Mouse (Mus musculus) forebrain, postnatal 0 days (tissue): Measurements from ENCODE around the gene Crybg3. TPM values are rescaled to one million over a fixed set of nuclear protein-coding genes. Genes with fewer than 3 reads are reported as not detected.
A peak's percentile ranks its signal among the peaks of the same experiment; 100 is the strongest.

Experiments
- ATAC-seq: fragments of 200-750 bp; cut with Nextera tagmentation; 2 replicates; pipeline ENCODE4 v1.8.0; 2017; ENCODE audit warnings: mild to moderate bottlenecking, moderate library complexity
- DNase-seq: peaks from one replicate; pipeline ENCODE4 v3.0.0-alpha.2; 2015
- H3K27ac ChIP-seq: fragments of 300-500 bp; sonication (generic); 2 replicates; pipeline ENCODE4 v1.5.1; 2014; ENCODE audit warnings: low read depth, mild to moderate bottlenecking, antibody characterized with exemption, low read length, moderate library complexity, mixed read lengths
- H3K27me3 ChIP-seq: fragments of 300-500 bp; sonication (generic); 2 replicates; pipeline ENCODE4 v1.6.1; 2014; ENCODE audit warnings: mild to moderate bottlenecking, low read length, mixed read lengths; ENCODE audit not compliant: insufficient read depth
- H3K36me3 ChIP-seq: fragments of 300-500 bp; sonication (generic); 2 replicates; pipeline ENCODE4 v1.6.1; 2014; ENCODE audit warnings: mild to moderate bottlenecking, moderate library complexity; ENCODE audit not compliant: insufficient read depth
- H3K4me1 ChIP-seq: fragments of 300-500 bp; sonication (generic); 2 replicates; pipeline ENCODE4 v1.6.1; 2014; ENCODE audit warnings: antibody characterized with exemption; ENCODE audit not compliant: insufficient read depth
- H3K4me2 ChIP-seq: fragments of 300-500 bp; sonication (generic); 2 replicates; pipeline ENCODE4 v1.6.1; 2014; ENCODE audit warnings: low read depth, mild to moderate bottlenecking, moderate library complexity
- H3K4me3 ChIP-seq: fragments of 300-500 bp; sonication (generic); 2 replicates; pipeline ENCODE4 v1.5.1; 2014; ENCODE audit warnings: low read depth, low read length, mixed read lengths
- H3K9ac ChIP-seq: fragments of 300-500 bp; sonication (generic); 2 replicates; pipeline ENCODE4 v1.6.1; 2014; ENCODE audit warnings: mild to moderate bottlenecking
- H3K9me3 ChIP-seq: fragments of 300-500 bp; sonication (generic); 2 replicates; pipeline ENCODE4 v1.6.1; 2016; ENCODE audit warnings: low read length
- CTCF ChIP-seq: sonication (generic); IDR thresholded peaks from 2 replicates; pipeline ENCODE4 v1.5.1; 2016; ENCODE audit warnings: antibody characterized with exemption, control low read depth, low read depth
- WGBS: fragments of 180-500 bp; shearing (Covaris S2); extraction: QIAGEN DNeasy Blood & Tissue Kit; methylation state at CpG from one replicate; pipeline ENCODE4 v1.1.7; 2014; 5-methylcytosine and 5-hydroxymethylcytosine counted together
- polyA plus RNA-seq: library from polyadenylated mRNA; unstranded; fragments of >200 nt; fragmentation: Nextera tagmentation; extraction: Ambion mirVana; gene quantifications from 2 replicates; pipeline ENCODE4 v1.2.1, GENCODE M21; 2015
- total RNA-seq: library from RNA; depleted of rRNA; stranded (reverse); fragments of >200 nt; gene quantifications from 2 replicates; pipeline ENCODE4 v1.2.3, GENCODE M21; 2014

Crybg3 gene
- total and polyA plus RNA-seq, 2 experiments from 2014 or later: 0.92 to 4.7 TPM

GRCm38 (mm10) chr16:59517447-59518219 lies 83.1 kb downstream of the Crybg3 start:
- Histone ChIP-seq H3K27me3 (no peaks in the 10 kb centered on the region), H3K9me3 (no peaks in the 10 kb centered on the region), H3K4me2 (no peak overlapping the region), H3K36me3 (no peaks in the 10 kb centered on the region), H3K9ac (no peak overlapping the region), H3K4me3 (no peak overlapping the region), H3K27ac (no peak overlapping the region), H3K4me1 (no peaks in the 10 kb centered on the region)
- TF ChIP-seq CTCF: no peak
- DNase-seq (no peak), ATAC-seq (peak; percentile 24; the same call in 1 of the 2 replicates)
- WGBS: 83% methylated on average over 15 of the region's 15 CpGs

DNA sequence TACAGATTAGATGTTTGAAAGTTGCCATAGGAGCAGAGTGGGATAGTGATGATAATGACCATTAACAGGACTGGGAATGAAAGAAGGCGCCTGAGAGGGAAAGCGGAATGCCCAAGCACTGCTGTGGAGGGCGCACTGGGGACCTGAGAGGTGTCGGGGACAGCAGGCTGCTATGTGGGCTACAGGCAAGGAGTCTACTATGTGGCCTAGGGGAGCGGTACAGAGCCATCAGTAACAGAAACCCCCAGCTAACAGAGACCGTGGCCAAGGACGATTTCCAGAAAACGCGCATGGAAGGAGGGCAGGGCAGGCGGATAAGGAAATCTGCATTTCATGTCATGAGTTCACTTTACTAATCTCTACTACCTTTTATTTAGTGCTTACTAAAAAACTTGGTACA lies 83.8 kb downstream of the Crybg3 start:
- ATAC-seq (no peak), DNase-seq (no peak)
- Histone ChIP-seq H3K27me3 (no peaks in the 10 kb centered on the region), H3K9me3 (no peaks in the 10 kb centered on the region), H3K27ac (no peak overlapping the region), H3K9ac (no peak overlapping the region), H3K36me3 (no peaks in the 10 kb centered on the region), H3K4me2 (no peak overlapping the region), H3K4me3 (no peak overlapping the region), H3K4me1 (no peaks in the 10 kb centered on the region)
- 95% methylated on average over 10 of the region's 10 CpGs for WGBS
- no peak for TF ChIP-seq CTCF

DNA sequence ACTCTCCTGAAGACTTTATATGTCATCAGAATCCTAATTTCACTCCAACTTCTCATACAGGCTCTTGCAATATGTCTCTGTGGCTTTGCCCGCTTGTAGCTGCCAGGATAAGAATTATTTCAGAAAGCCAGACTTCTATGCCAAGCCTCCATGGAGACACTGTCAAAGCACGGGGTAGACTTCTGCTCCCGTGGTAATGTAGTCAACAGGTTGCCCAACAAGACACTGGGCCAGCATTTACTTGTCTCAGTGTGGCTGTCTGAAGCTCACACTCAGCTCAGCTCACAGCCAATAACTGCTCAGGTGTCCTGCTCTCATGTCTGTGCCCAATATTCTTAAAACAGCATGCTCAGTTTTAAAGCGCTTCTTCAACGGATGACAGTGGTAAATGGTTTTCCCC lies 85.6 kb downstream of the Crybg3 start:
- no peaks in the 10 kb centered on the region for H3K9me3 ChIP-seq
- H3K27ac ChIP-seq: no peak overlapping the region
- no peak for TF ChIP-seq CTCF
- WGBS: 81% methylated on average over 5 of the region's 5 CpGs
- no peak overlapping the region for H3K4me3 ChIP-seq
- ATAC-seq (peak; percentile 90), DNase-seq (peak; percentile 57)
- H3K36me3 ChIP-seq: no peaks in the 10 kb centered on the region
- H3K4me1 ChIP-seq: no peaks in the 10 kb centered on the region
- H3K4me2 ChIP-seq: no peak overlapping the region
- no peaks in the 10 kb centered on the region for H3K27me3 ChIP-seq
- H3K9ac ChIP-seq: no peak overlapping the region

DNA sequence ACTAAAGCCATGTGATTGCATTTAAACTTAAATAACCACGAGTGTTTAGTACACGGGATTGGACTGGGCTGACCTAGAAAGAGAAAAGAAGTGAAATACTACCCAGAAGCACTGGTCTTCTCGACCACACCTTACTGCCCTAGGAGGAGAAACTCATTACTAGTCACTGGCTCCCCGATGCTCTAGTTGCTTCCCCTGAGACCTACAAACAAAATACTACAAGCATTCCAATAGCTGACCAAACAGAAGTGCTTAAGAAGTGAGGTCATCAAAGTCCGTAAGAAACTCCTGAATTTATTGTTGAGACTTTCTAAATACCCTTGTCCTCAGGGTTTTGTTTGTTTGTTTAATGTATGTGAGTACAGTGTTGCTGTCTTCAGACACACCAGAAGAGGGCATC lies 90.9 kb downstream of the Crybg3 start:
- no peak for TF ChIP-seq CTCF
- H3K9ac ChIP-seq: no peak overlapping the region
- H3K36me3 ChIP-seq: no peaks in the 10 kb centered on the region
- 87% methylated on average over 5 of the region's 5 CpGs for WGBS
- ATAC-seq (no peak), DNase-seq (no peak)
- H3K4me3 ChIP-seq: no peak overlapping the region
- no peak overlapping the region for H3K27ac ChIP-seq
- H3K4me2 ChIP-seq: no peak overlapping the region
- no peaks in the 10 kb centered on the region for H3K4me1 ChIP-seq
- H3K27me3 ChIP-seq: no peaks in the 10 kb centered on the region
- no peaks in the 10 kb centered on the region for H3K9me3 ChIP-seq

GRCm38 (mm10) chr16:59499180-59499579 lies 101.6 kb downstream of the Crybg3 start:
- no peak for TF ChIP-seq CTCF
- no peak for ATAC-seq

DNA sequence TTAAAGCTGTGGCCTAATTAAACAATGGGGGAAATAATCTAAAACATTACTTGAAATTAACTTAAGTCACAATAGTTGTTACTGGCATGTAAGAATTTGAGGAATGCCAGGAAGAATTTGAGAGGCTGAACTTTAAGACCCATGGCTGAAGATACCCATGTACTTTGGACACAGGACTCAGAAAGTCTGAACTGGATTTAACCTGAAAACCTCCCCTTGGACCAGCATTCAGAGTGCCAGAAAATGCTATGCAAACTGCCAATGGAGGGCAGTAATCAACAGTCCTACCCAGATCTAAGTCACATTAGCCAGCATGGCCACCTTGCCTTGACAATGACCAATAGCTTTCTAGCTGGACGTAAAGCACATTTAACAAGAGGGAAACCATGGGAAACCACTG lies 102.8 kb downstream of the Crybg3 start:
- Histone ChIP-seq H3K27ac (no peak overlapping the region), H3K4me1 (no peaks in the 10 kb centered on the region), H3K27me3 (no peaks in the 10 kb centered on the region), H3K9me3 (no peaks in the 10 kb centered on the region), H3K4me3 (no peak overlapping the region), H3K36me3 (peaks cover 4% of the 10 kb centered on the region; the same call in 1 of the 2 replicates), H3K9ac (no peak overlapping the region), H3K4me2 (no peak overlapping the region)
- TF ChIP-seq CTCF: no peak
- no peak for DNase-seq
- WGBS: 94% methylated on average over 1 of the region's 1 CpGs
- ATAC-seq: no peak

More at GRCm38 (mm10) chr16:59499180-59499579, 101.6 kb downstream of the Crybg3 start:
- no peaks in the 10 kb centered on the region for H3K9me3 ChIP-seq
- H3K4me3 ChIP-seq: no peak overlapping the region
- H3K27me3 ChIP-seq: no peaks in the 10 kb centered on the region
- H3K36me3 ChIP-seq: no peaks in the 10 kb centered on the region
- no peak overlapping the region for H3K4me2 ChIP-seq
- H3K4me1 ChIP-seq: no peaks in the 10 kb centered on the region
- DNase-seq: no peak
- WGBS: 93% methylated on average over 3 of the region's 3 CpGs
- H3K9ac ChIP-seq: no peak overlapping the region
- H3K27ac ChIP-seq: no peak overlapping the region

DNA sequence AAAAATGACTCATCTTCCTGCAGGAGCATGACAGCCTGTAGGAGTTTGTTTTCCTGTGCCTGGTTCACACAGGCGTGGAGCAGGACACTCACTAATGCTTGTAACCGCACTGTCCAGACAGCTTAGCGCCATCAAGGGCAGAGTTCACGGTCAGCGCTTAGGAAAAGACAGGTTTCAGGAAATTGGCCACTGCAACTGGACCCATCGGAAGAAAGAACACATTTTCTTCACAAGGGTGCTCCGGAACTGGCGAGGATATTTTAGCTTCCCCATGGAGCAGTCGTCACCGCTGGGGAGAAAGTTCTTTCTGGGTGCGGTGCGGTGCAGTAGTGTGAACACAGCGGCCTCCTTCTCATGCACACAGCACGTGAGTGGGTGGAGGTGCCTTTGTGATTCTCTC lies 107.6 kb downstream of the Crybg3 start:
- Histone ChIP-seq H3K9me3 (no peaks in the 10 kb centered on the region), H3K27me3 (no peaks in the 10 kb centered on the region), H3K27ac (no peak overlapping the region), H3K4me3 (no peak overlapping the region), H3K36me3 (peaks cover 7% of the 10 kb centered on the region; the same call in 1 of the 2 replicates), H3K4me1 (no peaks in the 10 kb centered on the region), H3K4me2 (no peak overlapping the region), H3K9ac (no peak overlapping the region)
- DNase-seq (no peak), ATAC-seq (no peak)
- TF ChIP-seq CTCF: no peak
- 93% methylated on average over 14 of the region's 14 CpGs for WGBS
